Mouse (Mus musculus): ENCODE measurements at regions not wholly inside any gene's neighbourhood (a gene's known extent, or its start where the extent isn't known, plus 50 kb on each side); places are given as distances from the start of the nearest gene placed in this dataset.
A peak's percentile ranks its signal among the peaks of the same experiment; 100 is the strongest.

DNA sequence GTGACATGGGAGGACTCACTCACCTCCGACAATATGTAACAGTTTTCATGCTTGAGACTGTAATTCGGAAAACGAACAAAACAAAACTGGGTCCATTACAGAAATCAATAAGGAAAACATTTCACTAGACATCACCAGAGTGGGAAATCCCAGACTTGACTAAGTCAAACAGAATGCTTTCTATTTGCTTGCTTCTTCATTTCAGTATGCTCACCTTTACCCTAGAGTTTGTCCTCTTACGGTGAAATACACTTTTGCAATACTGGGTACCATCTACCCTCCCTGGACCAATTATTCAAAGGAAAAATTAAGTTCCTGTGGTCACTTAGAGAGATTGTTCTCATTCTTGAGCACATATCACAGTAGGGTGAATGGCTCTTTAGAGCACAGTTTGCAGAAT is 613.4 kb upstream of the 4930412O13Rik start:
- Histone ChIP-seq H3K27ac (ENCODE audit: low read depth, low read length) (no peak overlapping the region), H3K27me3 (ENCODE audit: insufficient read depth, low read length) (no peaks in the 10 kb centered on the region), H3K36me3 (ENCODE audit: insufficient read depth) (no peaks in the 10 kb centered on the region), H3K9me3 (ENCODE audit: low read length) (no peaks in the 10 kb centered on the region), H3K9ac (no peak overlapping the region), H3K4me1 (ENCODE audit: insufficient read depth) (no peaks in the 10 kb centered on the region), H3K4me3 (ENCODE audit: low read depth, low read length) (no peak overlapping the region), H3K4me2 (ENCODE audit: low read depth) (no peak overlapping the region)
- no peak for TF ChIP-seq CTCF (IDR thresholded peaks at IDR 0.05; ENCODE audit: low read depth)
- DNase-seq (no peak), ATAC-seq (no peak)
- WGBS, result 94% methylated on average over 4 of the region's 4 CpGs

DNA sequence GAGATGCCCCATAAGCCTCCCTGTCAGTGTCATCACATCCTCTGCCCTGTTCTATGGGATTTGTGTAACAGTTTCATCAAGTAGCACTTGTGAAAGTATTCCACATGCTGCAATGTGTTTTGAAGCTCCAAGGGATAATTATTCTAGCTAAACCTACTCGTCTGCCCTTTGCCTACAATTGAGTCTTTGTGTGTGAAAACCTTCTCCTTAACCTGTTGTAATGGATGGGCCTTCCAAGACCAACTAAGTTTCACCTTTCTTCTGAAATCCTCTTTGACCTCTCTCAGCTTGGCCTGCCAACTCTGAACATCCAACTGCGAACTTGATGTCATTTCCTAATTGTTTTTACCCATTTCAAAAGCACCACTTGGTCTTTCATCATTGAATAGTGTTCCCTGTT is 597.6 kb upstream of the 4930412O13Rik start:
- no peaks in the 10 kb centered on the region for H3K27me3 ChIP-seq (ENCODE audit: insufficient read depth, low read length)
- H3K9me3 ChIP-seq (ENCODE audit: low read length), result no peaks in the 10 kb centered on the region
- no peak for ATAC-seq
- H3K9ac ChIP-seq, result no peak overlapping the region
- H3K27ac ChIP-seq (ENCODE audit: low read depth, low read length), result no peak overlapping the region
- no peaks in the 10 kb centered on the region for H3K36me3 ChIP-seq (ENCODE audit: insufficient read depth)
- WGBS, result 76% methylated on average over 2 of the region's 2 CpGs
- no peak overlapping the region for H3K4me2 ChIP-seq (ENCODE audit: low read depth)
- no peak overlapping the region for H3K4me3 ChIP-seq (ENCODE audit: low read depth, low read length)
- DNase-seq, result no peak
- no peak for TF ChIP-seq CTCF (IDR thresholded peaks at IDR 0.05; ENCODE audit: low read depth)
- no peaks in the 10 kb centered on the region for H3K4me1 ChIP-seq (ENCODE audit: insufficient read depth)

DNA sequence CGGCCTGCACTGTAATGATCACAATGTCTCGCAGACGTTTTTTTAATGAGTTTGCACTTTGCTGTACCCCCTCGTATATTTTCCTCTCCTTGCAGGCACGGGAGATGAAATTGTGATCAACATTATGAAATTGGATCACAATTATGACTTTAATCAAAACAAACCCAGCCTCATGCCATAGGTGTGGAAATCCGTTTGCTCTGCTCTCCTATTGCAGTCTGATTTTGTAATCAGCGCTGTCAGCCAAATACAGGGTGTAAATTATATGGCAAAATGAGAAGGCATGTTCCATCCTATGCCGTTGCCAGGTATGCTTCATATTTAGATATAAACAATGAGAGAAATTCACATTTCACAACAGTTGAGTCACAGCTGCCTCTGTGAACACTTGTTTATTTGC is 595.3 kb upstream of the 4930412O13Rik start:
- no peaks in the 10 kb centered on the region for H3K9me3 ChIP-seq (ENCODE audit: low read length)
- no peak overlapping the region for H3K27ac ChIP-seq (ENCODE audit: low read depth, low read length)
- 67% methylated on average over 8 of the region's 8 CpGs for whole genome bisulfite sequencing
- DNase-seq, result no peak
- H3K4me3 ChIP-seq (ENCODE audit: low read depth, low read length), result no peak overlapping the region
- ATAC-seq, result no peak
- H3K27me3 ChIP-seq (ENCODE audit: insufficient read depth, low read length), result no peaks in the 10 kb centered on the region
- no peaks in the 10 kb centered on the region for H3K4me1 ChIP-seq (ENCODE audit: insufficient read depth)
- H3K4me2 ChIP-seq (ENCODE audit: low read depth), result no peak overlapping the region
- no peaks in the 10 kb centered on the region for H3K36me3 ChIP-seq (ENCODE audit: insufficient read depth)
- H3K9ac ChIP-seq, result no peak overlapping the region
- TF ChIP-seq CTCF (IDR thresholded peaks at IDR 0.05; ENCODE audit: low read depth), result no peak

- WGBS, result 93% methylated on average over 1 of the region's 1 CpGs
- Histone ChIP-seq H3K4me1 (ENCODE audit: insufficient read depth) (no peaks in the 10 kb centered on the region), H3K9me3 (ENCODE audit: low read length) (no peaks in the 10 kb centered on the region), H3K9ac (no peak overlapping the region), H3K4me3 (ENCODE audit: low read depth, low read length) (no peak overlapping the region), H3K27me3 (ENCODE audit: insufficient read depth, low read length) (no peaks in the 10 kb centered on the region), H3K4me2 (ENCODE audit: low read depth) (no peak overlapping the region), H3K27ac (ENCODE audit: low read depth, low read length) (no peak overlapping the region), H3K36me3 (ENCODE audit: insufficient read depth) (no peaks in the 10 kb centered on the region)
- no peak for TF ChIP-seq CTCF (IDR thresholded peaks at IDR 0.05; ENCODE audit: low read depth)
- ATAC-seq (no peak), DNase-seq (no peak)
These were observed 594.0 kb upstream of the 4930412O13Rik start for GRCm38 (mm10) chr2:9287077-9287476.

GRCm38 (mm10) chr2:9287623-9288022 is 593.4 kb upstream of the 4930412O13Rik start:
- no peak overlapping the region for H3K4me3 ChIP-seq (ENCODE audit: low read depth, low read length)
- H3K27ac ChIP-seq (ENCODE audit: low read depth, low read length), result no peak overlapping the region
- no peak overlapping the region for H3K4me2 ChIP-seq (ENCODE audit: low read depth)
- TF ChIP-seq CTCF (IDR thresholded peaks at IDR 0.05; ENCODE audit: low read depth), result no peak
- 76% methylated on average over 6 of the region's 6 CpGs for WGBS
- ATAC-seq, result no peak
- no peaks in the 10 kb centered on the region for H3K27me3 ChIP-seq (ENCODE audit: insufficient read depth, low read length)
- H3K9me3 ChIP-seq (ENCODE audit: low read length), result no peaks in the 10 kb centered on the region
- no peak overlapping the region for H3K9ac ChIP-seq
- no peaks in the 10 kb centered on the region for H3K36me3 ChIP-seq (ENCODE audit: insufficient read depth)
- DNase-seq, result no peak
- H3K4me1 ChIP-seq (ENCODE audit: insufficient read depth), result no peaks in the 10 kb centered on the region

DNA sequence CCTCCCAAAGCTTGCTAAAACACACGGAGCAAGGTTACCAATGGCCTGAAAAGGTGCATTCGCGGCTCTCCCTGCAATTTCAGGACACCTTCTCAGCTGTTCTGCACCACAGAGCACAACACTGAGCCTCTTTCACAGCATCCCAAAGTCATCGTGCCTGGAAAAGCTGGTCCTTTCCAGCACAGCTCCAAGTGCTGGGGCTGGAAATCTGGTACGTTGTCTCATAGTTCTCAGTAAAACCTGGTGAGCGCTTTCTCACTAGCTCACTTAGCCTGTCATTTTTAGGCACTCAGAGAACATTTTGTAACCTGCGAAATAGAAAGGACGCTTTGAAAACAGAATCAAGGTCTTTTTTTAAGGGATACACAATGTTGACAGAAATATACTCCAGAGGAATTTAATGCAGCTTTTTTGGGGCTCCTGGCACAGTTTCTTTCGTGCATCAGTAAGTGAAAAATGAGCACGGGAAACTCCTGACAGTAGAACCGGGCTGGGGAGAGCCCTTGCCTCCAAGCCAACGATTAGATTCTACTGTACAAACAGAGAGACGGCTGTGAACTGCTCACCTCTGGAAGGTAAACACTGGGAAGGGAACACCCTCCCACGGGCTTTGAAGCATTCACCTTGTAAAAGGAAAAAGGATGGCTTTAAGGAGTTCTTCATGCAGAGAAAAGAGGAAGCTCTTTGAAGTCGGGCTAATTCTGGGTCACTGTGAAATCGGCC is 549.3 kb upstream of the 4930412O13Rik start:
- H3K9ac ChIP-seq, result no peak overlapping the region
- H3K27me3 ChIP-seq (ENCODE audit: insufficient read depth, low read length), result no peaks in the 10 kb centered on the region
- WGBS, result 37% methylated on average over 16 of the region's 16 CpGs
- no peaks in the 10 kb centered on the region for H3K4me1 ChIP-seq (ENCODE audit: insufficient read depth)
- H3K4me3 ChIP-seq (ENCODE audit: low read depth, low read length), result no peak overlapping the region
- TF ChIP-seq CTCF (IDR thresholded peaks at IDR 0.05; ENCODE audit: low read depth), result no peak
- no peaks in the 10 kb centered on the region for H3K36me3 ChIP-seq (ENCODE audit: insufficient read depth)
- H3K9me3 ChIP-seq (ENCODE audit: low read length), result no peaks in the 10 kb centered on the region
- DNase-seq (peak; percentile 13), ATAC-seq (no peak)
- no peak overlapping the region for H3K27ac ChIP-seq (ENCODE audit: low read depth, low read length)
- peak overlapping the region; percentile 20 for H3K4me2 ChIP-seq (ENCODE audit: low read depth)

- Histone ChIP-seq H3K27me3 (ENCODE audit: insufficient read depth, low read length) (no peaks in the 10 kb centered on the region), H3K4me1 (ENCODE audit: insufficient read depth) (no peaks in the 10 kb centered on the region), H3K36me3 (ENCODE audit: insufficient read depth) (no peaks in the 10 kb centered on the region), H3K4me3 (ENCODE audit: low read depth, low read length) (no peak overlapping the region), H3K27ac (ENCODE audit: low read depth, low read length) (no peak overlapping the region), H3K4me2 (ENCODE audit: low read depth) (no peak overlapping the region), H3K9me3 (ENCODE audit: low read length) (no peaks in the 10 kb centered on the region), H3K9ac (no peak overlapping the region)
- ATAC-seq, result no peak
- 64% methylated on average over 4 of the region's 4 CpGs for WGBS
- DNase-seq, result no peak
- TF ChIP-seq CTCF (IDR thresholded peaks at IDR 0.05; ENCODE audit: low read depth), result no peak
These were observed 532.1 kb upstream of the 4930412O13Rik start for GRCm38 (mm10) chr2:9348982-9349381.

Data from forebrain, postnatal 0 days (tissue).